Mouse (Mus musculus): ENCODE data around the gene Syk. TPM values are rescaled to one million over a fixed set of nuclear protein-coding genes. Genes with fewer than 3 reads are reported as not detected.

Syk gene
- total RNA-seq (2021), result 10 to 100 TPM; 18.9 to 19.5 TPM

- DNase-seq, result peak; percentile 69 to 76
- intact Hi-C loops (cut with DNase I), result no loop called here
Measured at GRCm38 (mm10) chr13:52582878-52583661, at the start of gene Syk. Syk (plus strand) TSS chr13:52583173.

GRCm38 (mm10) chr13:52533644-52534043 is 49.3 kb upstream of the Syk start:
- no peak for DNase-seq
- intact Hi-C loops (cut with DNase I), result loop anchor here (5.0 kb wide), 2 partner anchors 176 to 691 kb away; no protein-coding TSS in a partner anchor

GRCm38 (mm10) chr13:52535542-52535941 is 47.4 kb upstream of the Syk start:
- intact Hi-C loops (cut with DNase I), result loop anchor here (1.0 kb wide), 1 partner anchor 282 kb away; no protein-coding TSS in a partner anchor
- peak; percentile 61 to 71 for DNase-seq

GRCm38 (mm10) chr13:52537754-52538587 is 45.0 kb upstream of the Syk start:
- intact Hi-C loops (cut with DNase I), result loop anchor here (2.0 kb wide), 1 partner anchor 87 kb away; no protein-coding TSS in a partner anchor
- DNase-seq, result no peak

GRCm38 (mm10) chr13:52538588-52539116 is 44.3 kb upstream of the Syk start:
- no peak for DNase-seq
- intact Hi-C loops (cut with DNase I), result loop anchor here (2.0 kb wide), 1 partner anchor 86 kb away; no protein-coding TSS in a partner anchor

- DNase-seq, result no peak
- intact Hi-C loops (cut with DNase I), result loop anchor here (2.0 kb wide), 1 partner anchor 85 kb away; no protein-coding TSS in a partner anchor
Measured at GRCm38 (mm10) chr13:52539461-52539860, 43.5 kb upstream of the Syk start.

GRCm38 (mm10) chr13:52541385-52542035 is 41.5 kb upstream of the Syk start:
- intact Hi-C loops (cut with DNase I), result no loop called here

GRCm38 (mm10) chr13:52542036-52542526 is 40.9 kb upstream of the Syk start:
- no peak for DNase-seq
- intact Hi-C loops (cut with DNase I), result no loop called here

More at GRCm38 (mm10) chr13:52541385-52542035, 41.5 kb upstream of the Syk start:
- no peak for DNase-seq

- intact Hi-C loops (cut with DNase I), result no loop called here
- DNase-seq, result no peak
Measured at GRCm38 (mm10) chr13:52542636-52543035, 40.3 kb upstream of the Syk start.

- intact Hi-C loops (cut with DNase I), result no loop called here
- DNase-seq, result no peak
Measured at GRCm38 (mm10) chr13:52546288-52546687, 36.7 kb upstream of the Syk start.

- no peak for DNase-seq
- intact Hi-C loops (cut with DNase I), result no loop called here
Measured at GRCm38 (mm10) chr13:52550690-52551193, 32.2 kb upstream of the Syk start.

- intact Hi-C loops (cut with DNase I), result no loop called here
- DNase-seq, result no peak
Measured at GRCm38 (mm10) chr13:52551275-52551674, 31.7 kb upstream of the Syk start.

- intact Hi-C loops (cut with DNase I), result no loop called here
- no peak for DNase-seq
Measured at GRCm38 (mm10) chr13:52552822-52553477, 30.0 kb upstream of the Syk start.

GRCm38 (mm10) chr13:52554722-52555121 is 28.3 kb upstream of the Syk start:
- intact Hi-C loops (cut with DNase I), result no loop called here
- no peak for DNase-seq

- intact Hi-C loops (cut with DNase I), result no loop called here
Measured at GRCm38 (mm10) chr13:52557421-52557820, 25.6 kb upstream of the Syk start.

GRCm38 (mm10) chr13:52561367-52562165 is 21.4 kb upstream of the Syk start:
- intact Hi-C loops (cut with DNase I), result loop anchor here (10.0 kb wide), 1 partner anchor 727 kb away; no protein-coding TSS in a partner anchor

More at GRCm38 (mm10) chr13:52557421-52557820, 25.6 kb upstream of the Syk start:
- DNase-seq, result no peak

GRCm38 (mm10) chr13:52562166-52562571 is 20.8 kb upstream of the Syk start:
- DNase-seq, result no peak
- intact Hi-C loops (cut with DNase I), result loop anchor here (10.0 kb wide), 1 partner anchor 727 kb away; no protein-coding TSS in a partner anchor

More at GRCm38 (mm10) chr13:52561367-52562165, 21.4 kb upstream of the Syk start:
- no peak for DNase-seq

GRCm38 (mm10) chr13:52565103-52565739 is 17.8 kb upstream of the Syk start:
- intact Hi-C loops (cut with DNase I), result loop anchor here (10.0 kb wide), 1 partner anchor 730 kb away; no protein-coding TSS in a partner anchor
- DNase-seq, result no peak
